Mouse (Mus musculus) common myeloid progenitor, adult 5-6 weeks (primary cell): Measurements from ENCODE around the gene Whrn. TPM values are rescaled to one million over a fixed set of nuclear protein-coding genes. Genes with fewer than 3 reads are reported as not detected.
A peak's percentile ranks its signal among the peaks of the same experiment; 100 is the strongest.

Experiments
- ATAC-seq: replicated peaks from 2 replicates; pipeline ENCODE4 v1.8.0; 2016; ENCODE audit warnings: low read depth, mild to moderate bottlenecking, moderate TSS enrichment, inconsistent platforms; ENCODE audit not compliant: poor library complexity, severe bottlenecking
- total RNA-seq: library from RNA; stranded (forward); fragments of 200-1000, 187-1606 nt; gene quantifications from 2 replicates; pipeline ENCODE4 v1.2.3, GENCODE M21; 2017

Gene Whrn
- total RNA-seq, result 0.97 and 4.7 TPM in 2 replicates

DNA sequence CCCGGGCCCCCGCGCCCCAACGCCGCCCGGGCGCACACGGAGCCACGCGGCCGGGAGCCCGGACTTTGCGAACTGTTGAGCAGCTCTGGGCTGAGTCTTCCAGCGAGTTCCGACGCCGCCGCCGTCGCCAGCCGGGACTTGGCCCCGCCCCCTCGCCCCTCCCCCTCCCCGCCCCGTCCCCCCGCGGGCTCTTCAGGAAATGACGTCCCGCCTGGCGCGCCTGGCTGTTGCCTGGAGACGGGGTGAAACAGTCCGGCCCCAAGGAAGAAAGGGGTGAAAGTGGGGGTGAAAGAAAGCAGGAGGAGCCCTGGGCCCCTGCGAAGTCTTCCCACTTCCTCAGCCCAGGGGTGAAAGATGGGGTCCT, at the start of gene Whrn:
Gene Whrn (minus strand): TSS at position 77 of the 364 bp plus-strand sequence.
- ATAC-seq, result peak; percentile 80

DNA sequence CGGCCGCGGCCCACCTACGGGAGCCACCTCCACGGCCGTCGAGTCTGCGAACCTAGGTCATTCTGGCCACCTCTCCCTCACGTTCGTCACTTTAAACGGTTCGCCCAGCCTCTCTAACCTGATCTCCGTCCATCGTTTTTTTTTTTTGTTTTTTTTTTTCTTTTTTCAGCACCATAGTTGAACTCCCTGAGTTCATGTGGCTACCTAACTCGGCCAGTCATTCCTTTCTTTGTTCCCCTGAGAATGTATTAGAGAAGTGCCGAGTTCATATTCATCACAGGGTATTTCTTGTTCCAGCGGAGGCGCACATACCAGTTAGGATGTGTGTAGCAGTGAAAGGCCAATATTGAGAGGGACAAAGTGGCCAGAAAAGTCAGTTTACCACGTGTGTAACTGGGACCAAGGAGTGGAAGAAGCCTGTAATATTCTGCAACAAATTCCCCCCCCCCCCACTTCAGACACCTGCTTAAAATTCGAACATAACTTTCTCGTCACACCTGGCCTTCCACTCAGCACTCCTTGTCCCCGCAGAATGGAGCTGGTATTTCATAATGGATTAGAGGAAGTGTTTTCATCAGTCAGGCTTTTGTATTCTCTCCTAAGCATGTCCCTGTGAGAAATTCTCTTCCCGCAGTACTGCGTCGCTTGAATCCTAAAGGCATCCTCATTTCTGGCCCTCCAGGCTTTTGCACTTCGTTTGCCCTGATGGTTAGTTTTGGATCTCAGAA, 49.6 kb upstream of the Whrn start:
- no peak for ATAC-seq

GRCm38 (mm10) chr4:63544494-63545230, 48.9 kb upstream of the Whrn start, which contains the start of gene Atp6v1g1:
Gene Atp6v1g1 (plus strand): TSS chr4:63544772.
- peak; percentile 88 for ATAC-seq

- ATAC-seq, result peak; percentile 37
These were observed 48.1 kb upstream of the Whrn start for GRCm38 (mm10) chr4:63543746-63544493.

DNA sequence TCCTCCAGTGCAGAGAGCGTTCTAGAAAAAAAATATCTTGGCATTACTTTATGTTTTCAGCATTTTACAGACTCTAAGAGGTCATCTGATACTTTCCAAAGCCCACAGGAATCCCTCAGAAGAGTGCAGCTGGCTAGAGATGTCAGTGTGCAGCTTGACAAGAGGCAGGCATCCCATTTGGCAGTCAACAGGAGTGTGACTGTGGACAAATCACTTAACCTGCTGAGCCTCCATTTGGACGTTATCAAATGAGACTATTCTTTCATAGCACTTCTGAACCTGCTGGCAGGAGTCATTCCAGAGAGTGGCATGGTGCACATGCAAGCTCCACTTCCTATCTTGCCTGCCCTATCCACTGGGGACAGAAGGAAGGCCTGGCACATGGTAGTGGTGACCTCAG, 46.4 kb upstream of the Whrn start:
- ATAC-seq, result no peak

- no peak for ATAC-seq
These were observed 41.8 kb upstream of the Whrn start for GRCm38 (mm10) chr4:63537602-63538001.

GRCm38 (mm10) chr4:63530409-63530808, 34.6 kb upstream of the Whrn start:
- ATAC-seq, result no peak

DNA sequence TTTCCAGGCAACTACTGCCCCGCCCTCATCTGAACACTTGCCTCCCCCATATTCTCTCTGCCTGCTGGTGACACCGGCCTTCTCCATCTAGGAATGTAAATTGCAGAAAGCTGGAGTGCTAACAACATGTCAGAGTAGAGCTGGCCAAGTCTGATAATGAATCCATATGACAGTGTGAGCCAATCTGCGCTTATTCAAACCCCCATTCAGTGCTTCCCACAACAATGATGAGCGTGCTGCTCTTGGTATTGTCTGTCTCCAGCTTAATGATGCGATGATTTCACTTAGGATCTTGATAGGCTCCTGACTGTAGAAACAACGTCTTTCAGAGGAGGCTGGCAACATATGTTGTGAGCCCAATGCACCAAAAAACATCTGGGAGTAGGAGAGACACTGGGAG, 33.2 kb upstream of the Whrn start:
- ATAC-seq, result no peak

DNA sequence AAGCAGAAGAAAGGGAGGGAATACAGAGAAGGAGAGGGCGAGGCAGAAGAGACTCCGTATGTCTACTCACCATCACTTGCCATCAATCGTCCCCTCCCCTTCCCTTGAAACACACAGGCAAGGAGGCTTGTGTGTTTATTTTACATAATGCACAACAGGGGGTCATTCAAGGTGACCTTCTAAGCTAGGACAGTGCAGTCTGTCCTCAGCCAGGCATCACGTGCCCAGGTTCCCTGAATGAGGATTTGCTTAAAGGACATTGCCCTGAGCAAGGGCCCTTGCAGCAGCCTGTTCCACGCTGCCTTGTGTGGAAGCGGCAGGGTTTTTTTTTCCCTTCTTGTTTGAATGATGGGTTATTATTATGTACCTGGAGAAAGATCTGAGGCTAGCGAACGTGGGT, 29.7 kb upstream of the Whrn start:
- ATAC-seq, result no peak

DNA sequence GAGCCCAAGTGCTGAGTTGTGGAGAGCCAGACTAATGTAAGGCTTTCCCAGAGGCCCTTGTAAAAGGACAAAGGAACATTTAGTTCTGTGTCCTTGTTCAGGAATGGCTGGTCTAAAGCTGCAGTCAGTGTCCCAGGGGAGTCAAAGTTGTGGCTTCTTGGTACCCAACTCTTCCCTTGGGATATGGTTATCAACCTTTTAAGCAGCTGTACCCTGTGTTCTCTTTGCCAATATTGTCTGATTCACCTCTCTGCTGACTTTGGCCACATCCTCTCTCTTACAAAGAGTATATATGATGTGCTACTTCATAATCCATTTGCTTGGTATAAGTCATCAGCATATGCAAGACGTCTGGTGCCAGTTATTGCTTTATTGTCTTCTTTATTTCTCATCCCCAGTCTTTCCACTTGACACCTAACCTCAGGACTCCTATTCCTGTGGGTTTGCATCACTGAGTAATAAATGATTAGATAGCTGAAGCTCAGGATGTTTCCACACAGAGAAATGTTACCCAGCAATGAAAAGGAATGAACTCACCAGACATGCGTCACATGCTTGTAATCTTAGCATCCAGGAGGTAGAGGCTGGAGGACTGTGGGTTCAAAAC, 26.1 kb upstream of the Whrn start:
- no peak for ATAC-seq

- peak; percentile 63 for ATAC-seq
These were observed 19.2 kb upstream of the Whrn start for GRCm38 (mm10) chr4:63515021-63515420.

- no peak for ATAC-seq
These were observed 18.7 kb upstream of the Whrn start for GRCm38 (mm10) chr4:63514454-63514984.

- no peak for ATAC-seq
These were observed 17.1 kb upstream of the Whrn start for GRCm38 (mm10) chr4:63512921-63513320.

GRCm38 (mm10) chr4:63508232-63508631, 12.4 kb upstream of the Whrn start:
- ATAC-seq, result peak; percentile 96

GRCm38 (mm10) chr4:63507478-63507877, 11.7 kb upstream of the Whrn start:
- no peak for ATAC-seq

GRCm38 (mm10) chr4:63503949-63504348, 8.2 kb upstream of the Whrn start:
- no peak for ATAC-seq

DNA sequence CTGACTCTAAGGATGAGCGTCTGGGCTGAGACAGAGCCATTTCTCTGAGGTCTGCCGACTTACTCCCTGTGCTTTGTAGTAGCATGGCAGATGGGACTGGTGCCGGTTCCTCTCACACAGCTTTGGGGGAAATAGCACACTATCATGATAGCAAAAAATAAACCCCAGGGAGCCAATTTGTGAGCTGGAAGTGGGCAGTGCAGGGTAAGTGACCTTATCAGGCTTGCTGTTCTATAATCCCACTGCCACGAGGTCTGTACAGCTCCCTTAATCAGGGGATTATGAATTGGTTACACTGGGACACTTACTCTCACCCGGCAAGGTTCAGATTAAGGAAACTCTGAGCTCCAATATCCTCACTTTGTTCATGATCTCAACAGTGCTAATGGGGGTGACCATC, 5.3 kb upstream of the Whrn start:
- ATAC-seq, result no peak

DNA sequence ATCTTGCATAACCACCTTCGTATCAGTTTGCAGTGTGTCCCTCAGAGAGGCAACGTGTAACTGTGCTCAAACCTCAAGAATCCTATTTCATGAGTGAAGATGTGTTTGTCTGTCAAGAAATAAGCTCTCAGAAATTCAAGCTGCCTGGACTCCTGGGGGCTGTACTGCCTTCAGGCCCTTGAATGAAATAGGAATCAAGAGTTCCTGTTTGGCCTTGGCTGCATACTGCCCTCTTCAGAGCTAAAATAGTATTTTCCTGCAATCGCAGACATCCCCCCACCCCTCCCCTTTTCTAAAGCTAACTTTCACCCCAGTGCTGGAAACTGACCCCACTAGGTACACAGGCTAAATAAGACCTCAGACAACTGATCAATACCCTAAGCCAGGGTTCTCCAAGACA, 2.6 kb upstream of the Whrn start:
- ATAC-seq, result peak; percentile 24

DNA sequence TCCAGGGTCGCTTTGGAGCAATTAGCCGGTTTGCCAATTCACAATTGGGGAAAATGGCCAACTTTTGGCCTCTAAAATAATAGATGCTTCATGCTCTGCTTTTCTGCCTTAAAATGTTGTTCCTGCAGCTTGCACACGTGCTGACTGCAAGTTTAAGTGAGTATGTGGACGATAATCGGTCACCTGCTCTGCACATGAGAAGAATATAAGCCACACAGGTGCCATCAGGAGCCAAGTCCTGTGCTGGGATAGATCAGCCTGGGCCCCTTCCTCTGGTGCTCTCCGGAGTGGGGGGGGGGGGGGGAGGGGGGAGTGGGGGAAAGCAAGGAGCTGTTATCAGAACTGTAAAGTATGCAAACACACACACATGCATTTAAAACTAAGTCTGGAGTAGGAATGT, 521 bp upstream of the Whrn start:
- ATAC-seq, result no peak
